Mouse (Mus musculus) kidney, adult 2 months (tissue): ENCODE measurements around the gene Dcaf7. TPM values are rescaled to one million over a fixed set of nuclear protein-coding genes. Genes with fewer than 3 reads are reported as not detected.

Experiments used
- DNase-seq: peaks from one replicate; pipeline ENCODE4 v3.0.0; 2021
- H3K27ac ChIP-seq: fragments of 200-500 bp; 2 replicates; pipeline ENCODE4 v1.5.1; 2012; ENCODE audit warnings: low read depth, low read length, control low read depth, inconsistent platforms; ENCODE audit not compliant: insufficient read depth
- H3K27me3 ChIP-seq: fragments of 200-500 bp; replicated peaks from 2 replicates; pipeline ENCODE4 v1.6.1; 2012; ENCODE audit warnings: mild to moderate bottlenecking, moderate library complexity, low read length, inconsistent platforms; ENCODE audit not compliant: control insufficient read depth, insufficient read depth
- H3K36me3 ChIP-seq: fragments of 200-500 bp; 2 replicates; pipeline ENCODE4 v1.6.1; 2012; ENCODE audit warnings: mild to moderate bottlenecking, moderate library complexity, low read length, inconsistent platforms; ENCODE audit not compliant: control insufficient read depth, insufficient read depth
- H3K4me1 ChIP-seq: fragments of 200-500 bp; 2 replicates; pipeline ENCODE4 v1.6.1; 2011; ENCODE audit warnings: low read length; ENCODE audit not compliant: control insufficient read depth, insufficient read depth
- H3K4me3 ChIP-seq: fragments of 200-500 bp; 2 replicates; pipeline ENCODE4 v1.5.1; 2011; ENCODE audit warnings: mild to moderate bottlenecking, low read depth, low read length, control low read depth; ENCODE audit not compliant: insufficient read depth
- CTCF ChIP-seq: fragments of 200-500 bp; conservative IDR thresholded peaks from 2 replicates; pipeline ENCODE4 v1.5.1; 2011; ENCODE audit warnings: low read depth, mild to moderate bottlenecking, control low read depth, low read length, moderate library complexity, mixed read lengths; ENCODE audit not compliant: insufficient read depth, insufficient read length
- POLR2A ChIP-seq: fragments of 200-500 bp; IDR thresholded peaks from one replicate; pipeline ENCODE4 v1.6.1; 2011; ENCODE audit warnings: low read depth, low read length, control low read depth
- WGBS: fragments of 180-500 bp; shearing (Covaris S2); methylation state at CpG from one replicate; pipeline ENCODE4 v1.1.7; 2018; 5-methylcytosine and 5-hydroxymethylcytosine counted together
- polyA plus RNA-seq: library from polyadenylated mRNA; depleted of rRNA; stranded (reverse); fragments of >200 nt; gene quantifications from 2 replicates; pipeline ENCODE4 v1.2.3, GENCODE M21; 2012; rRNA removed

Dcaf7 gene
- polyA plus RNA-seq, result 34.1 and 37.7 TPM in 2 replicates

- TF ChIP-seq POLR2A, result peak; percentile 76
- TF ChIP-seq CTCF, result no peak
- H3K36me3 ChIP-seq, result no peaks in the 10 kb centered on the region
- peaks cover 4% of the 10 kb centered on the region; the same call in 1 of the 2 replicates for H3K4me1 ChIP-seq
- peak within 1 kb of the TSS; percentile 89 for H3K4me3 ChIP-seq
- H3K27ac ChIP-seq, result 0 out of 2 replicates have a peak within 1 kb of the TSS, but pooled peaks have one; percentile 24
- under 1% methylated on average over 66 of the region's 66 CpGs for WGBS
- H3K27me3 ChIP-seq, result no peaks in the 10 kb centered on the region
- DNase-seq, result peak; percentile 99
Measured at GRCm38 (mm10) chr11:106036548-106037417, at the start of gene Dcaf7. TSS of gene Dcaf7 (plus strand) at chr11:106036872.

GRCm38 (mm10) chr11:105987446-105987845 is 49.2 kb upstream of the Dcaf7 start:
- no peaks in the 10 kb centered on the region for H3K27me3 ChIP-seq
- no peaks in the 10 kb centered on the region for H3K4me1 ChIP-seq
- no peak for DNase-seq
- no peak overlapping the region for H3K27ac ChIP-seq
- no peak for TF ChIP-seq POLR2A
- TF ChIP-seq CTCF, result no peak
- WGBS, result 61% methylated on average over 6 of the region's 6 CpGs
- no peaks in the 10 kb centered on the region for H3K36me3 ChIP-seq
- no peak overlapping the region for H3K4me3 ChIP-seq

- Histone ChIP-seq H3K27ac (no peak overlapping the region), H3K36me3 (no peaks in the 10 kb centered on the region), H3K4me1 (no peaks in the 10 kb centered on the region), H3K4me3 (no peak overlapping the region), H3K27me3 (no peaks in the 10 kb centered on the region)
- 54% methylated on average over 6 of the region's 6 CpGs for WGBS
- DNase-seq, result no peak
- TF ChIP-seq CTCF, result no peak
- TF ChIP-seq POLR2A, result no peak
Measured at GRCm38 (mm10) chr11:105989446-105989845, 47.2 kb upstream of the Dcaf7 start.

- Histone ChIP-seq H3K36me3 (no peaks in the 10 kb centered on the region), H3K27me3 (no peaks in the 10 kb centered on the region), H3K4me3 (no peak overlapping the region), H3K27ac (no peak overlapping the region), H3K4me1 (no peaks in the 10 kb centered on the region)
- no peak for TF ChIP-seq POLR2A
- no peak for TF ChIP-seq CTCF
- DNase-seq, result peak; percentile 67
- 37% methylated on average over 2 of the region's 2 CpGs for WGBS
Measured at GRCm38 (mm10) chr11:105990231-105990630, 46.4 kb upstream of the Dcaf7 start.

- Histone ChIP-seq H3K27ac (no peak within 1 kb of the TSS), H3K36me3 (no peaks in the 10 kb centered on the region), H3K27me3 (no peaks in the 10 kb centered on the region), H3K4me1 (no peaks in the 10 kb centered on the region), H3K4me3 (no peak within 1 kb of the TSS)
- no peak for DNase-seq
- WGBS, result 91% methylated on average over 3 of the region's 3 CpGs
- TF ChIP-seq CTCF (no peak), POLR2A (no peak)
Measured at GRCm38 (mm10) chr11:105994375-105994774, 42.3 kb upstream of the Dcaf7 start, which contains the start of gene Ace3. TSS of gene Ace3 (plus strand) at chr11:105994675.

- no peaks in the 10 kb centered on the region for H3K36me3 ChIP-seq
- TF ChIP-seq CTCF, result no peak
- no peak for TF ChIP-seq POLR2A
- DNase-seq, result no peak
- H3K27ac ChIP-seq, result no peak overlapping the region
- peaks cover 8% of the 10 kb centered on the region for H3K4me1 ChIP-seq
- H3K27me3 ChIP-seq, result no peaks in the 10 kb centered on the region
- H3K4me3 ChIP-seq, result no peak overlapping the region
- 93% methylated on average over 6 of the region's 6 CpGs for WGBS
Measured at GRCm38 (mm10) chr11:106000062-106000461, 36.6 kb upstream of the Dcaf7 start.

- peak; percentile 60 for DNase-seq
Measured at GRCm38 (mm10) chr11:106001718-106002117, 35.0 kb upstream of the Dcaf7 start.

More at GRCm38 (mm10) chr11:106001718-106002117, 35.0 kb upstream of the Dcaf7 start:
- Histone ChIP-seq H3K4me1 (peaks cover 16% of the 10 kb centered on the region), H3K36me3 (no peaks in the 10 kb centered on the region), H3K27me3 (no peaks in the 10 kb centered on the region), H3K27ac (no peak overlapping the region), H3K4me3 (no peak overlapping the region)
- TF ChIP-seq POLR2A, result no peak
- TF ChIP-seq CTCF, result 0 out of 2 replicates have a peak, but pooled peaks have one; percentile 17
- WGBS, result 28% methylated on average over 4 of the region's 4 CpGs
